Mouse (Mus musculus) urinary bladder, postnatal 10 days (tissue): Measurements from ENCODE around the gene Mast1.

Source experiments
- DNase-seq: peaks from one replicate; pipeline ENCODE4 v3.0.0; 2022; ENCODE audit warnings: low spot score

The Mast1 gene

DNA sequence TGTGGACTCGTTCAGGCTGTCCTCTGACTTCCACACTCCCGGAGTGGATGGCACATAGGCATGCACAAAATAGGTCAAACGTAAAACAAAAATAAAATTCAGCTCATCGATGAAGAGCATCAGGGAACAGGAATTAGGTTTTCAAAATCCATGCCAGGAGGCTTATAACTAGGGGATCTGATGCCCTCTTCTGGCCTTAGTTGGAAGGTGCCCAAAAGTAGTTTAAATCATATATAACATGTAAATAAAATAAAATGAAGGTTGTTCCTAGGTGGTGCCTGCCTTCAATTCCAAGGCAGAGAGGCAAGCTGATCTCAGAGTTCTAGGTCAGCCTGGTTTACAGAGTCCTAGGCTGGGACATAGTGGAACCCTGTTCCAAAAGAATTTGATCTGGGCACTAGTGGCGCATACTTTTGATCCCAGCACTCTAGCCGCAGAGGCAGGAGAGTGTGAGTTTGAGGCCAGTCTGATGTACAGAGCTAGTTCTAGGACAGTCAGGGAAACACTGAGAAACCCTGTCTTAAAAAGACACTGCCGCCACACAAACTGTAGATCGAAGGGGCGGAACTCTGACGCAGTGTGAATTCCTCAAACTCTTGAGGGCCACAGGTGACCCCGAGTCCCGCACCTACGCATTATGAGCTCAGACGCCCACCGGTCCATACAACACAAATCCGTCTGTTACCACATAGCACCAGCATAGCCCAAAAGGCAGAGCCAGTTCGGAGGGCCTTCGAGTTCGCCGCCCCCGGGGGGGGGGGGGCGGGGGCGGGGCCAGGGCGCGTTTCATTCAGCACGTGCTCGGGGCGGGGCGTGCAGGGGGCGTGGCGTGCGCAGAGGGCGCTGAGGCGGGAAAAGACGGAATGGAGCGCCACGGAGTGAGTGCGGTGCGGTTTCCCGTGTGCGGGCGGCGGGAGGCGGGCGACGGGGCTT, 65.5 kb downstream of the Mast1 start, which contains the start of gene Syce2:
Syce2 (plus strand) TSS at position 736 of the 933 bp plus-strand sequence.
- DNase-seq, result no peak
